Mouse (Mus musculus): ENCODE data around the gene Maml2. TPM values are rescaled to one million over a fixed set of nuclear protein-coding genes. Genes with fewer than 3 reads are reported as not detected.

Maml2 gene
- polyA plus RNA-seq, 1 experiment from 2014 or later: 9.9 TPM

- Histone ChIP-seq H3K9ac (ENCODE audit: low read depth, low read length) (no peak overlapping the region), H3K4me1 (ENCODE audit: control insufficient read depth, insufficient read depth, low read length) (no peaks in the 10 kb centered on the region), H3K4me2 (ENCODE audit: low read length) (no peak overlapping the region), H3K9me3 (replicated peaks; ENCODE audit: control insufficient read depth, low read length, poor library complexity, severe bottlenecking) (no peaks in the 10 kb centered on the region), H3K36me3 (ENCODE audit: control insufficient read depth, insufficient read depth, low read length) (no peaks in the 10 kb centered on the region), H3K27me3 (ENCODE audit: control insufficient read depth, insufficient read depth, low read depth, low read length) (no peaks in the 10 kb centered on the region), H3K4me3 (ENCODE audit: low read depth, low read length) (no peak overlapping the region), H3K27ac (ENCODE audit: low read length) (no peak overlapping the region)
- 90% methylated on average over 4 of the region's 4 CpGs for WGBS
- no peak for ATAC-seq
These were observed 207.3 kb downstream of the Maml2 start for GRCm38 (mm10) chr9:13505024-13505423.

DNA sequence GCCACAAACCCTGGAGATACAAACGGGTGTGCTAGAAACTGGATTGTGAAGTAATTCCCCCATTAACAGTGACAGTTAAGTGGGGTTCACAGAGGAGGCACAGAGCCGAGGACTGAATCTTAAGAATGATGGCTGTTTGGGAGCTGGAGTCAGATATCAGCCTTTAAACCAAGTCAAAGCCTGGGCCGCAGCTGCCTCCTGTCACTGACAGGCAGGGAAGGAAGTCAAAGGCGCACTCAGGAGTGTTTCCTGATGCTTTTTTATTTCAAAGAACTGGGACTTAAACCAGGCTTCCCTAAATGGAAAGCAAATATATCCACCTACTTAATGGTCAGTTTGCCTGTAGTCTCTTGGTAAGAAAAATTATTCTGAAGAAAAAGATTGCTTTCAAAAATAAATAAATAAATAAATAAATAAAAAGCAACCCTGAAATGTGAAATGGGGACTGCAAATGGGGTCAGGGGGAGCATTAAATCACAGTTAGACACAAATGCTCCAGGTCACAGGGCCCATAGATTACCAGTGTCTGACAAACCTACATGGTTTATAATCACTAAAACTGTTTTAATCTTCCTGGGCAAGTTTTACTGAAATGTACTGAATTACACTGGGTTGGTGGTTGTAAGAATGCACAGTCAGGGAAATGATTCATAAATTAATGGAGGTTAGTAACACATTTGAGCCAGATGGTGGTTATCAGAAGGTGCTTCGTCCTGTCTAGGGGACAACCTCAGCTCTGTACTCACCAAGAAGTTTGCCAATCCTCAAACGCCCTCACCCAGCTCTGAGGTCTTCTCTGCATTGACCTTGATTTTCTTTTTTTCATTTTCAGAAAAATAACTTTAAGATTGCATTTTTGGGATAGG lies 209.4 kb downstream of the Maml2 start:
- H3K36me3 ChIP-seq (ENCODE audit: control insufficient read depth, insufficient read depth, low read length): no peaks in the 10 kb centered on the region
- H3K27ac ChIP-seq (ENCODE audit: low read length): no peak overlapping the region
- H3K9ac ChIP-seq (ENCODE audit: low read depth, low read length): no peak overlapping the region
- 72% methylated on average over 6 of the region's 6 CpGs for WGBS
- no peak for ATAC-seq
- no peak overlapping the region for H3K4me2 ChIP-seq (ENCODE audit: low read length)
- H3K9me3 ChIP-seq (replicated peaks; ENCODE audit: control insufficient read depth, low read length, poor library complexity, severe bottlenecking): no peaks in the 10 kb centered on the region
- H3K27me3 ChIP-seq (ENCODE audit: control insufficient read depth, insufficient read depth, low read depth, low read length): no peaks in the 10 kb centered on the region
- no peak overlapping the region for H3K4me3 ChIP-seq (ENCODE audit: low read depth, low read length)
- H3K4me1 ChIP-seq (ENCODE audit: control insufficient read depth, insufficient read depth, low read length): no peaks in the 10 kb centered on the region

DNA sequence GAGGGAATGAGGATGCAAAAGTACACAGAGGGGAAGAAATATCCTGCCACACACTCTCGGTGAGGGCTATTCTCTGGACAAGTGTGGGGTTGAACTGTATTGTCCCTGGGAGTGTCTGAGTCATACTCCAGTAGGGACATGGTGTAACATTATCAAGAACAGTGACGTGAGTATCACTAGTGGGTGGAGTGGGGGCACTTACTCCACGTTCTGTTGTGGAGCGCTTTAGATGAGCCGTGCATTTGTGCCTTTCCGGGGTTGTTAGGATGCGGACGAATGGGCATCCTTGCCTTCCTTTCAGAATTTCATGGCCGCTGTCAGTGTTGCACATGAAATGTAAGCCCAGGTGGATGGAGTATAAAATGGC lies 210.0 kb downstream of the Maml2 start:
- H3K9me3 ChIP-seq (replicated peaks; ENCODE audit: control insufficient read depth, low read length, poor library complexity, severe bottlenecking): no peaks in the 10 kb centered on the region

GRCm38 (mm10) chr9:13509751-13510150 lies 212.0 kb downstream of the Maml2 start:
- Histone ChIP-seq H3K9me3 (replicated peaks; ENCODE audit: control insufficient read depth, low read length, poor library complexity, severe bottlenecking) (no peaks in the 10 kb centered on the region), H3K27me3 (ENCODE audit: control insufficient read depth, insufficient read depth, low read depth, low read length) (no peaks in the 10 kb centered on the region), H3K4me1 (ENCODE audit: control insufficient read depth, insufficient read depth, low read length) (0 out of 2 replicates have a peak, but pooled peaks cover 3% of the 10 kb centered on the region), H3K4me3 (ENCODE audit: low read depth, low read length) (no peak overlapping the region), H3K27ac (ENCODE audit: low read length) (no peak overlapping the region), H3K4me2 (ENCODE audit: low read length) (no peak overlapping the region), H3K36me3 (ENCODE audit: control insufficient read depth, insufficient read depth, low read length) (no peaks in the 10 kb centered on the region), H3K9ac (ENCODE audit: low read depth, low read length) (no peak overlapping the region)
- no peak for ATAC-seq
- 70% methylated on average over 6 of the region's 6 CpGs for WGBS

More for the DNA sequence above, 210.0 kb downstream of the Maml2 start:
- 0 out of 2 replicates have a peak, but pooled peaks cover 3% of the 10 kb centered on the region for H3K4me1 ChIP-seq (ENCODE audit: control insufficient read depth, insufficient read depth, low read length)
- H3K27ac ChIP-seq (ENCODE audit: low read length): no peak overlapping the region
- WGBS: 93% methylated on average over 9 of the region's 9 CpGs
- H3K36me3 ChIP-seq (ENCODE audit: control insufficient read depth, insufficient read depth, low read length): no peaks in the 10 kb centered on the region
- no peak for ATAC-seq
- H3K4me2 ChIP-seq (ENCODE audit: low read length): no peak overlapping the region
- no peaks in the 10 kb centered on the region for H3K27me3 ChIP-seq (ENCODE audit: control insufficient read depth, insufficient read depth, low read depth, low read length)
- no peak overlapping the region for H3K4me3 ChIP-seq (ENCODE audit: low read depth, low read length)
- H3K9ac ChIP-seq (ENCODE audit: low read depth, low read length): no peak overlapping the region

- no peak overlapping the region for H3K4me2 ChIP-seq (ENCODE audit: low read length)
- H3K9me3 ChIP-seq (replicated peaks; ENCODE audit: control insufficient read depth, low read length, poor library complexity, severe bottlenecking): no peaks in the 10 kb centered on the region
- H3K36me3 ChIP-seq (ENCODE audit: control insufficient read depth, insufficient read depth, low read length): no peaks in the 10 kb centered on the region
- H3K4me1 ChIP-seq (ENCODE audit: control insufficient read depth, insufficient read depth, low read length): 0 out of 2 replicates have a peak, but pooled peaks cover 3% of the 10 kb centered on the region
- ATAC-seq: no peak
- H3K9ac ChIP-seq (ENCODE audit: low read depth, low read length): no peak overlapping the region
- no peak overlapping the region for H3K4me3 ChIP-seq (ENCODE audit: low read depth, low read length)
- H3K27ac ChIP-seq (ENCODE audit: low read length): no peak overlapping the region
- WGBS: 80% methylated on average over 5 of the region's 5 CpGs
- H3K27me3 ChIP-seq (ENCODE audit: control insufficient read depth, insufficient read depth, low read depth, low read length): no peaks in the 10 kb centered on the region
These were observed 213.0 kb downstream of the Maml2 start for GRCm38 (mm10) chr9:13510621-13511369.

GRCm38 (mm10) chr9:13513135-13513534 lies 215.4 kb downstream of the Maml2 start:
- H3K27ac ChIP-seq (ENCODE audit: low read length): no peak overlapping the region
- no peak overlapping the region for H3K4me3 ChIP-seq (ENCODE audit: low read depth, low read length)
- H3K27me3 ChIP-seq (ENCODE audit: control insufficient read depth, insufficient read depth, low read depth, low read length): no peaks in the 10 kb centered on the region
- 34% methylated on average over 5 of the region's 5 CpGs for WGBS
- no peak overlapping the region for H3K9ac ChIP-seq (ENCODE audit: low read depth, low read length)
- H3K4me1 ChIP-seq (ENCODE audit: control insufficient read depth, insufficient read depth, low read length): 0 out of 2 replicates have a peak, but pooled peaks cover 3% of the 10 kb centered on the region
- H3K4me2 ChIP-seq (ENCODE audit: low read length): no peak overlapping the region
- H3K9me3 ChIP-seq (replicated peaks; ENCODE audit: control insufficient read depth, low read length, poor library complexity, severe bottlenecking): no peaks in the 10 kb centered on the region
- ATAC-seq: no peak
- H3K36me3 ChIP-seq (ENCODE audit: control insufficient read depth, insufficient read depth, low read length): no peaks in the 10 kb centered on the region

GRCm38 (mm10) chr9:13514435-13514834 lies 216.7 kb downstream of the Maml2 start:
- no peaks in the 10 kb centered on the region for H3K27me3 ChIP-seq (ENCODE audit: control insufficient read depth, insufficient read depth, low read depth, low read length)
- H3K4me2 ChIP-seq (ENCODE audit: low read length): no peak overlapping the region
- H3K27ac ChIP-seq (ENCODE audit: low read length): no peak overlapping the region
- no peak overlapping the region for H3K4me3 ChIP-seq (ENCODE audit: low read depth, low read length)
- H3K4me1 ChIP-seq (ENCODE audit: control insufficient read depth, insufficient read depth, low read length): 0 out of 2 replicates have a peak, but pooled peaks cover 3% of the 10 kb centered on the region
- H3K9me3 ChIP-seq (replicated peaks; ENCODE audit: control insufficient read depth, low read length, poor library complexity, severe bottlenecking): no peaks in the 10 kb centered on the region
- H3K36me3 ChIP-seq (ENCODE audit: control insufficient read depth, insufficient read depth, low read length): no peaks in the 10 kb centered on the region
- H3K9ac ChIP-seq (ENCODE audit: low read depth, low read length): no peak overlapping the region
- ATAC-seq: no peak

- 0 out of 2 replicates have a peak, but pooled peaks cover 3% of the 10 kb centered on the region for H3K4me1 ChIP-seq (ENCODE audit: control insufficient read depth, insufficient read depth, low read length)
- H3K4me2 ChIP-seq (ENCODE audit: low read length): no peak overlapping the region
- H3K27ac ChIP-seq (ENCODE audit: low read length): no peak overlapping the region
- H3K36me3 ChIP-seq (ENCODE audit: control insufficient read depth, insufficient read depth, low read length): no peaks in the 10 kb centered on the region
- 85% methylated on average over 2 of the region's 2 CpGs for WGBS
- no peak overlapping the region for H3K4me3 ChIP-seq (ENCODE audit: low read depth, low read length)
- H3K9me3 ChIP-seq (replicated peaks; ENCODE audit: control insufficient read depth, low read length, poor library complexity, severe bottlenecking): no peaks in the 10 kb centered on the region
- H3K27me3 ChIP-seq (ENCODE audit: control insufficient read depth, insufficient read depth, low read depth, low read length): no peaks in the 10 kb centered on the region
- no peak for ATAC-seq
- H3K9ac ChIP-seq (ENCODE audit: low read depth, low read length): no peak overlapping the region
These were observed 218.2 kb downstream of the Maml2 start for GRCm38 (mm10) chr9:13515976-13516375.

GRCm38 (mm10) chr9:13518031-13518430 lies 220.3 kb downstream of the Maml2 start:
- ATAC-seq: no peak
- Histone ChIP-seq H3K27me3 (ENCODE audit: control insufficient read depth, insufficient read depth, low read depth, low read length) (no peaks in the 10 kb centered on the region), H3K4me2 (ENCODE audit: low read length) (no peak overlapping the region), H3K4me3 (ENCODE audit: low read depth, low read length) (no peak overlapping the region), H3K4me1 (ENCODE audit: control insufficient read depth, insufficient read depth, low read length) (no peaks in the 10 kb centered on the region), H3K9ac (ENCODE audit: low read depth, low read length) (no peak overlapping the region), H3K27ac (ENCODE audit: low read length) (no peak overlapping the region), H3K36me3 (ENCODE audit: control insufficient read depth, insufficient read depth, low read length) (no peaks in the 10 kb centered on the region), H3K9me3 (replicated peaks; ENCODE audit: control insufficient read depth, low read length, poor library complexity, severe bottlenecking) (no peaks in the 10 kb centered on the region)
- WGBS: 87% methylated on average over 2 of the region's 2 CpGs

Data from midbrain, embryonic 16.5 days (tissue).